Mouse (Mus musculus): ENCODE measurements around the gene Kynu.

GRCm38 (mm10) chr2:43585508-43585907, 30.4 kb downstream of the Kynu start:
- no peak for TF ChIP-seq TCF12 (IDR thresholded peaks at IDR 0.05; ENCODE audit: insufficient read depth, poor library complexity, severe bottlenecking)
- no peak for TF ChIP-seq MAX (IDR thresholded peaks at IDR 0.05; ENCODE audit: low read depth)
- TF ChIP-seq SRF (IDR thresholded peaks at IDR 0.05; ENCODE audit: control insufficient read depth, insufficient read length, low read depth): no peak
- no peak for TF ChIP-seq POLR2A (IDR thresholded peaks at IDR 0.05; ENCODE audit: insufficient read length, low read depth)
- no peak for TF ChIP-seq USF1 (IDR thresholded peaks at IDR 0.05; ENCODE audit: low read depth)
- no peak for TF ChIP-seq MYOD1 (IDR thresholded peaks at IDR 0.05; ENCODE audit: control insufficient read depth in 1 of 3, insufficient read length in 2 of 3, low read depth in 2 of 3)
- TF ChIP-seq POLR2AphosphoS2 (IDR thresholded peaks at IDR 0.05; ENCODE audit: insufficient read length, low read depth): no peak
